Mouse (Mus musculus) pancreas, adult 10 weeks (tissue): Measurements from ENCODE around the gene Nup133. TPM values are rescaled to one million over a fixed set of nuclear protein-coding genes. Genes with fewer than 3 reads are reported as not detected.

ENCODE experiments used
- polyA plus RNA-seq: library from polyadenylated mRNA; stranded (reverse); fragments of 350-450 nt; fragmentation: Illumina TruSeq; extraction: RNeasy Lipid Tissue Mini Kit (QIAGEN cat#74804); gene quantifications from one replicate; pipeline ENCODE4 v1.2.3, GENCODE M21; 2015; ENCODE audit warnings: low read depth, low replicate concordance; ENCODE audit not compliant: insufficient read depth

Nup133 gene
- polyA plus RNA-seq: 2.0 TPM

GRCm38 (mm10) chr8:123948942-123949685, at the start of gene Nup133:
Gene Nup133 (minus strand): TSS chr8:123949265.

GRCm38 (mm10) chr8:123982826-123983400, 33.8 kb upstream of the Nup133 start, which contains the start of gene Abcb10:
Gene Abcb10 (minus strand): TSS chr8:123983122.

GRCm38 (mm10) chr8:123894502-123895097, 54.5 kb downstream of the Nup133 start, which contains the start of gene Acta1:
Gene Acta1 (minus strand): TSS chr8:123894751.

GRCm38 (mm10) chr8:123859648-123860259, 89.3 kb downstream of the Nup133 start, which contains the start of gene Ccsap:
Gene Ccsap (minus strand): TSS chr8:123860209.

Other genes starting within 250 kb of the Nup133 start
- gene Rab4a, start 143.3 kb downstream of the Nup133 start, polyA plus RNA-seq: 5.6 TPM
- gene Ccsap, start 89.1 kb downstream of the Nup133 start, polyA plus RNA-seq: not detected
- not detected for gene Acta1, start 54.5 kb downstream of the Nup133 start, polyA plus RNA-seq
- gene Abcb10, start 33.9 kb upstream of the Nup133 start, polyA plus RNA-seq: 4.5 TPM
- 4.8 TPM for gene Taf5l, start 72.1 kb upstream of the Nup133 start, polyA plus RNA-seq
- 1.4 TPM for gene Urb2, start 72.2 kb upstream of the Nup133 start, polyA plus RNA-seq